Mouse (Mus musculus) central nervous system, embryonic 14 days (tissue): Measurements from ENCODE around the gene Samhd1. TPM values are rescaled to one million over a fixed set of nuclear protein-coding genes. Genes with fewer than 3 reads are reported as not detected.

ENCODE experiments used
- polyA plus RNA-seq: library from polyadenylated mRNA; depleted of rRNA; stranded (reverse); fragments of >200 nt; gene quantifications from 2 replicates; pipeline ENCODE4 v1.2.3, GENCODE M21; 2012; rRNA removed

Gene Samhd1
- polyA plus RNA-seq = 21.3 and 24.9 TPM in 2 replicates

DNA sequence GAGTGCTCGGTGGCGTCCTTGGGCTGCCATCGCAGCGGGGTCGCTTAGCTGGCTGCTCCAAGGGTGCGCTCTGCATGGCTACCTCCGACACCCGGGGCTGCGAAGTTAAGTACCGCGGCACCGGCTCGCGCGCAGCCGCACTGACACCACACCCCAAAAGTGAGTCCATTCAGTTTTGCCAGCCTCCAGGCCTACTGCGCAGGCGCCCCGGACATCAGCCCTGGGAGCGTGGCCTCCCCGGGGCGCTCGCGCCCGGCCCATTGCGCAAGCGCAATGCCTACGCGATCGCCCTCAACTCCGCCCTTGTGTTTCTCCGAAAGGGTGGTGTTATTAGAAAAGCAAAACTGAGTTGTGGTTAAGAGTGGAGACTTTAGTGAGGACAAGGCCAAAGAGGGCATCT lies at the start of gene Samhd1:
TSS of gene Samhd1 (minus strand) at position 252 of the 400 bp plus-strand sequence.

GRCm38 (mm10) chr2:157086796-157087195 lies 48.3 kb downstream of the Samhd1 start, which contains the start of gene Tldc2:
Gene Tldc2, plus strand, starts transcription at chr2:157087055.

DNA sequence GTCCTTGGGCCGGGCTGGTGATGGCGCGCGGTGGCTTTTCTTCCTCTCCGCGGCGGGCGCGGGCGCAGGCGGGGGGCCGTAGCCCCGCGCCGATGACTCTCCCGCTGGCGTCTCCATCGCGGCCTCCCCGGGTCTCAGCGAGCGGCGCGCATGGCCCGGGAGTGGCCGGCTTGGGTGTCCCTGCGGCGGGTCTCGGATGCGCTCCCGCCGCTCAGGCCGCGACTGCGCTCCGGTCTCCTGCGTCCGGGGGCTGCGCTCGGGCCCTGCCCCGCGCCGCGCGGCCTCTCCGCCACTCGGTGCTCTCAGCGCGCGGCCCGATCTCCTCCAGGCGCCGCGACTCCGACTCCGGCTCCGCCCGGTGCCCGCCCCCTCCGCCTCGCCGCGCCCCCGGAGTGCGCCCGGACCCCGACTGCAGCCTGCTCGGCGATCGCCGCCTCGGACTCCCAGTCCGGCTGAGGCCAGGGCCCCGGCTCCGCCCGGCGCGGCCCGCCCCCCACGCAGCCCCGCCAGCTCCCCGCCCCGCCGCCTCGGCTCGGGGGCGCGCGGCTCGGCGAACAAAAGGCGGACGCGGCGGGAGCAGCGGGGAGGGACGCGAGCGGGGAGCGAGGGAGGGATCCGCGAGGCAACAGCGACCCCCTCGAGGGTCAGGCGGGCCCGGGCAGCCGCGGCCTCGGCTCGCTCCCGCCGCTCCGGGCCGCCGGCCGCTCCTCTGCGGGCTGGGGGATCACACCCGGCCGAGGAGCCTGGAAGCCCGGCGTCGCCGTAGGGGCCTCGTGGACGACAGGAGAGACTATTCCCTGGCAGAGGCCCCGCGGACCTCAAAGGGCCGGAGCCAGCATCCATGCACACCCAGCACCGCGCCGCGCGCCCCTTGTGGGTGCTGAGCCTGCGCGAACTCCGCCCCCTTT lies 56.0 kb downstream of the Samhd1 start, which contains the start of gene Soga1:
TSS of gene Soga1 (minus strand) at position 462 of the 908 bp plus-strand sequence.

Other genes starting within 250 kb of the Samhd1 start
- gene Sla2, start 248.1 kb downstream of the Samhd1 start, polyA plus RNA-seq = 0.06 TPM in 2 replicates
- 112 and 118 TPM in 2 replicates for gene Ndrg3, start 143.2 kb downstream of the Samhd1 start, polyA plus RNA-seq
- 17.1 and 21.8 TPM in 2 replicates for gene Dsn1, start 128.1 kb downstream of the Samhd1 start, polyA plus RNA-seq
- gene Soga1, start 56.0 kb downstream of the Samhd1 start, polyA plus RNA-seq = 21.5 and 22.0 TPM in 2 replicates
- 0.14 TPM in 2 replicates for gene Tldc2, start 48.2 kb downstream of the Samhd1 start, polyA plus RNA-seq
- 15.1 and 18.8 TPM in 2 replicates for gene Rbl1, start 69.3 kb upstream of the Samhd1 start, polyA plus RNA-seq
- 178 and 207 TPM in 2 replicates for gene Rpn2, start 143.8 kb upstream of the Samhd1 start, polyA plus RNA-seq
- 0.25 and 0.29 TPM in 2 replicates for gene Mroh8, start 144.3 kb upstream of the Samhd1 start, polyA plus RNA-seq
- 1.3 and 2.0 TPM in 2 replicates for gene Ghrh, start 212.2 kb upstream of the Samhd1 start, polyA plus RNA-seq
- gene Manbal, start 232.3 kb upstream of the Samhd1 start, polyA plus RNA-seq = 98.1 and 102 TPM in 2 replicates